Mouse (Mus musculus): Measurements from ENCODE around the gene Abhd12. TPM values are rescaled to one million over a fixed set of nuclear protein-coding genes. Genes with fewer than 3 reads are reported as not detected.
A peak's percentile ranks its signal among the peaks of the same experiment; 100 is the strongest.

Gene Abhd12
- polyA plus RNA-seq, 1 experiment from 2014 or later = 63.5 TPM

DNA sequence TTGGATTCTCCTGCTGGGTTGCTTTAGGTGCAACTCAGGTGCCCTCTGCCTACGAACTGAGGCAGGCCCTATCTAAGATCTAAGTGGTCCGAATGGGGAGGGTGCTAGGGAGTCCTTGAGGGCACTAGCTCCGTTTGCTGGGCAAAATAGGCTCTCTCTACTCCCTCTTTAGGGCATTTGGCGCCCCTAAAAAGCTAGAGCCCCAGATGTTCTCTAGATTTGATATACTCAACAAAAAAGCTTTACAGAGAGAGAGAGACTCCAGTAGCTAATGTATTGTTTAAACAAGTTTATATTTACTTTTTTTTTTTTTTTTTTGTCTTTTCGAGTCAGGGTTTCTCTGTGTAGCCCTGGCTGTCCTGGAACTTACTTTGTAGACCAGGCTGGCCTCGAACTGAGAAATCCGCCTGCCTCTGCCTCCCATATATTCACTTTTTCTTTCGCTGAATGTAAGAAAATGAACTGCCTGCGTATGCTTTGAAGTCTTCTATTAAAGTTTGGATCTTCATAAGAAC is 452 bp upstream of the Abhd12 start, which contains the start of gene Gins1:
Gins1 (plus strand) TSS at position 465 of the 515 bp plus-strand sequence.
- peak within 1 kb of the TSS; percentile 87 for H3K4me2 ChIP-seq
- ATAC-seq (replicated peaks; ENCODE audit: low FRiP score) = no peak
- no peaks in the 10 kb centered on the region for H3K9me3 ChIP-seq (replicated peaks)
- 41% methylated on average over 9 of the region's 9 CpGs for WGBS
- H3K27ac ChIP-seq = peak within 1 kb of the TSS; percentile 94
- peak within 1 kb of the TSS; percentile 85 for H3K9ac ChIP-seq
- peak within 1 kb of the TSS; percentile 80 for H3K4me3 ChIP-seq (replicated peaks)
- H3K27me3 ChIP-seq = no peaks in the 10 kb centered on the region
- peaks cover 22% of the 10 kb centered on the region for H3K4me1 ChIP-seq
- H3K36me3 ChIP-seq = peaks cover 6% of the 10 kb centered on the region; the same call in 1 of the 2 replicates

DNA sequence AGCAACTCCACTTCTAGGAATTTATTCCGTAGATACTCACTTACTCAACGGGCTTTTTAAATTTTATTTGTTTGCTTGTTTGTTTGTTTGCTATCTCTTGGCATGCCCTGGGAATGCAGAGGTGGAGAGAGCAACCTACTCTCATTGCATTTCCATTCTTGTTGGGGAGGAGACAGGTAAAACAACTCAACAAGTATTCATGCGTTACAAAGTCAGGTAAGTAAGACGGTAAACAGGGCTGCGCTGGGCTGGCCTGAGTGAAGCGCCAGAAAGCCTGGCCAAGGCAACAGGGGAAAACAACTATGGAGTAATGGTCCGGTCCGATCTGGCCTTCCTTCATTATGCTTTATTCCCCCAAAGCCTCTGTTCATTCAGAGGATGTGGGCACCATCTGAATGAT is 2.2 kb downstream of the Abhd12 start:
- H3K36me3 ChIP-seq = peaks cover 7% of the 10 kb centered on the region; the same call in 1 of the 2 replicates
- H3K9ac ChIP-seq = no peak overlapping the region
- H3K4me2 ChIP-seq = peak overlapping the region; percentile 10; the same call in 1 of the 2 replicates
- WGBS = 80% methylated on average over 8 of the region's 8 CpGs
- no peak overlapping the region for H3K4me3 ChIP-seq (replicated peaks)
- no peaks in the 10 kb centered on the region for H3K9me3 ChIP-seq (replicated peaks)
- H3K27me3 ChIP-seq = no peaks in the 10 kb centered on the region
- peaks cover 22% of the 10 kb centered on the region for H3K4me1 ChIP-seq
- H3K27ac ChIP-seq = no peak overlapping the region
- no peak for ATAC-seq (replicated peaks; ENCODE audit: low FRiP score)

DNA sequence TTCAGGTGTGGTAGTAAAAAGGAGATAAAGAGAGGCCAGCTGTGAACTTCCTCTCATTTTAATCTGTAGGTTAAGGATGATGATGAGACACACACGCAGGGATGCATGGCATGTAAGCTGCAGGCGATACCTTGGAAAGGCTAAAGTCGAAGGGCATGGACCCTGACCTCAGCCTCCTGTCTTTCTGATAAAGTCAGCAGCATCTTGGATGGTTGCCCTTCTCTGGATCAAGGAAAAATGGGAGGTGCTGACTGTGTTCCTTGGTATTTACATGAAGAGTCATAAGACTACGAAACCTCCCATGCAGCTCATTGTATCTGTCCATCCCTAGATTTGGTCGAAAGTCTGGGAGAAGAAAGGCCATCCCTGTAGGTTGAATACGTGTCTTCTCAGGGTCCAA is 4.2 kb downstream of the Abhd12 start:
- no peak for ATAC-seq (replicated peaks; ENCODE audit: low FRiP score)
- peaks cover 7% of the 10 kb centered on the region; the same call in 1 of the 2 replicates for H3K36me3 ChIP-seq
- H3K9me3 ChIP-seq (replicated peaks) = no peaks in the 10 kb centered on the region
- H3K4me3 ChIP-seq (replicated peaks) = no peak overlapping the region
- no peaks in the 10 kb centered on the region for H3K27me3 ChIP-seq
- H3K4me1 ChIP-seq = peaks cover 22% of the 10 kb centered on the region
- no peak overlapping the region for H3K4me2 ChIP-seq
- WGBS = 87% methylated on average over 6 of the region's 6 CpGs
- no peak overlapping the region for H3K9ac ChIP-seq
- H3K27ac ChIP-seq = no peak overlapping the region

GRCm38 (mm10) chr2:150895691-150896252 is 8.8 kb downstream of the Abhd12 start:
- H3K9me3 ChIP-seq (replicated peaks) = no peaks in the 10 kb centered on the region
- no peak overlapping the region for H3K4me3 ChIP-seq (replicated peaks)
- no peak overlapping the region for H3K9ac ChIP-seq
- no peaks in the 10 kb centered on the region for H3K27me3 ChIP-seq
- 74% methylated on average over 7 of the region's 7 CpGs for WGBS
- no peak overlapping the region for H3K27ac ChIP-seq
- H3K4me1 ChIP-seq = no peaks in the 10 kb centered on the region
- H3K36me3 ChIP-seq = peaks cover 7% of the 10 kb centered on the region; the same call in 1 of the 2 replicates
- ATAC-seq (replicated peaks; ENCODE audit: low FRiP score) = no peak
- no peak overlapping the region for H3K4me2 ChIP-seq

GRCm38 (mm10) chr2:150894617-150895267 is 9.8 kb downstream of the Abhd12 start:
- no peak overlapping the region for H3K27ac ChIP-seq
- no peaks in the 10 kb centered on the region for H3K4me1 ChIP-seq
- no peak overlapping the region for H3K4me3 ChIP-seq (replicated peaks)
- 84% methylated on average over 2 of the region's 2 CpGs for WGBS
- H3K9ac ChIP-seq = no peak overlapping the region
- H3K36me3 ChIP-seq = no peaks in the 10 kb centered on the region
- H3K4me2 ChIP-seq = no peak overlapping the region
- no peak for ATAC-seq (replicated peaks; ENCODE audit: low FRiP score)
- H3K9me3 ChIP-seq (replicated peaks) = no peaks in the 10 kb centered on the region
- H3K27me3 ChIP-seq = no peaks in the 10 kb centered on the region

GRCm38 (mm10) chr2:150887370-150887769 is 17.2 kb downstream of the Abhd12 start:
- Histone ChIP-seq H3K36me3 (no peaks in the 10 kb centered on the region), H3K4me1 (no peaks in the 10 kb centered on the region), H3K27ac (no peak overlapping the region), H3K27me3 (no peaks in the 10 kb centered on the region), H3K4me2 (no peak overlapping the region), H3K9me3 (replicated peaks) (no peaks in the 10 kb centered on the region), H3K9ac (no peak overlapping the region), H3K4me3 (replicated peaks) (no peak overlapping the region)
- no peak for ATAC-seq (replicated peaks; ENCODE audit: low FRiP score)
- WGBS = 88% methylated on average over 2 of the region's 2 CpGs

GRCm38 (mm10) chr2:150886315-150886714 is 18.2 kb downstream of the Abhd12 start:
- no peak overlapping the region for H3K4me3 ChIP-seq (replicated peaks)
- H3K4me2 ChIP-seq = no peak overlapping the region
- H3K27ac ChIP-seq = no peak overlapping the region
- no peak overlapping the region for H3K9ac ChIP-seq
- H3K9me3 ChIP-seq (replicated peaks) = no peaks in the 10 kb centered on the region
- no peaks in the 10 kb centered on the region for H3K27me3 ChIP-seq
- no peak for ATAC-seq (replicated peaks; ENCODE audit: low FRiP score)
- H3K36me3 ChIP-seq = no peaks in the 10 kb centered on the region
- H3K4me1 ChIP-seq = no peaks in the 10 kb centered on the region

DNA sequence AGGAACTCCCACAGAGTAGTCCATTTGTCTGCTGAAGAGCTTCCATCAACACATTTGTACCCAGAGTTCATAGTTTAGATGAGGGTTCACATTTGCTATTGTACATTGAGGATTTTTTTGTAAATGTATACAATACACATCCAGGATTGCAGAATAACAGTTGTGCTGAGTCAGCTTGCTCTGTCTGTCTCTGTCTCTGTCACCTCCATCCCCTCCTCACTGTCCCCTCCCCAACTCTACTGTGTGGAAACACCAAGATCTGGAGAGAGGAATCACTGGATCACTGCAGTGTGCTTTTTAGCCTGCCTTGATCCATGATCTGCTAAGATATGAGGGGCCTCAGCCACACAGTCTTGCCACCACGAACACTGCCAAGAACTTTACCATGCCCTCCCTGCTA is 18.7 kb downstream of the Abhd12 start:
- H3K27me3 ChIP-seq = no peaks in the 10 kb centered on the region
- no peak for ATAC-seq (replicated peaks; ENCODE audit: low FRiP score)
- WGBS = 86% methylated on average over 1 of the region's 1 CpGs

GRCm38 (mm10) chr2:150884779-150885110 is 19.8 kb downstream of the Abhd12 start:
- no peak overlapping the region for H3K4me3 ChIP-seq (replicated peaks)
- no peak overlapping the region for H3K9ac ChIP-seq
- WGBS = 90% methylated on average over 1 of the region's 1 CpGs
- ATAC-seq (replicated peaks; ENCODE audit: low FRiP score) = peak; percentile 55; the same call in 1 of the 2 replicates
- H3K4me1 ChIP-seq = no peaks in the 10 kb centered on the region
- H3K27me3 ChIP-seq = no peaks in the 10 kb centered on the region
- H3K9me3 ChIP-seq (replicated peaks) = no peaks in the 10 kb centered on the region
- H3K36me3 ChIP-seq = no peaks in the 10 kb centered on the region
- H3K27ac ChIP-seq = no peak overlapping the region
- H3K4me2 ChIP-seq = no peak overlapping the region

More for the DNA sequence above, 18.7 kb downstream of the Abhd12 start:
- Histone ChIP-seq H3K9ac (no peak overlapping the region), H3K4me3 (replicated peaks) (no peak overlapping the region), H3K36me3 (no peaks in the 10 kb centered on the region), H3K4me1 (no peaks in the 10 kb centered on the region), H3K4me2 (no peak overlapping the region), H3K27ac (no peak overlapping the region), H3K9me3 (replicated peaks) (no peaks in the 10 kb centered on the region)

- no peak overlapping the region for H3K27ac ChIP-seq
- ATAC-seq (replicated peaks; ENCODE audit: low FRiP score) = peak; percentile 43; the same call in 1 of the 2 replicates
Observed at GRCm38 (mm10) chr2:150884075-150884778, 20.3 kb downstream of the Abhd12 start.

DNA sequence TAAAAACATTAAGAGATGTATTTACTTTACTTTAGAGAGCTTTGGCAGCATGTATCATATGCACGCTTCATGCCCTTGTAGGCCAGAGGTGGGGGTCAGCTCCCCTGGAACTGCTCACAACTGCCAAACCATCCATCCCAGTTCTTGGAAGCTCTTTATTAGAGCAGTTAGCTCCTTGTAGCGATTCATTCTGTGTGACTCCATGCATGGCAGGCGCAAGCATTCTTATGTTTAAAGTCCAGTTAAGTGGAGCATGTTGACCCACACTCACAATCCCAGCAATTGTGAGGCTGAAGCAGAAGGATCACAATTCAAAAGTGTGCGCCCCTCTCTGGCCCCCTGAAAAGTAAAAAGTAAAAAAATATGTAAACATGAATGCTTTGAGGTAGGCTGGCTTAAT is 27.0 kb downstream of the Abhd12 start:
- Histone ChIP-seq H3K27ac (no peak overlapping the region), H3K36me3 (no peaks in the 10 kb centered on the region), H3K4me3 (replicated peaks) (no peak overlapping the region), H3K4me2 (no peak overlapping the region), H3K9me3 (replicated peaks) (no peaks in the 10 kb centered on the region), H3K4me1 (no peaks in the 10 kb centered on the region), H3K9ac (no peak overlapping the region), H3K27me3 (no peaks in the 10 kb centered on the region)
- WGBS = 72% methylated on average over 4 of the region's 4 CpGs
- 0 out of 2 replicates have a peak, but pooled peaks have one; percentile 52 for ATAC-seq (replicated peaks; ENCODE audit: low FRiP score)

More at GRCm38 (mm10) chr2:150884075-150884778, 20.3 kb downstream of the Abhd12 start:
- no peaks in the 10 kb centered on the region for H3K36me3 ChIP-seq
- no peak overlapping the region for H3K4me3 ChIP-seq (replicated peaks)
- no peaks in the 10 kb centered on the region for H3K9me3 ChIP-seq (replicated peaks)
- no peak overlapping the region for H3K9ac ChIP-seq
- no peaks in the 10 kb centered on the region for H3K27me3 ChIP-seq
- H3K4me1 ChIP-seq = no peaks in the 10 kb centered on the region
- no peak overlapping the region for H3K4me2 ChIP-seq
- 89% methylated on average over 8 of the region's 8 CpGs for WGBS

DNA sequence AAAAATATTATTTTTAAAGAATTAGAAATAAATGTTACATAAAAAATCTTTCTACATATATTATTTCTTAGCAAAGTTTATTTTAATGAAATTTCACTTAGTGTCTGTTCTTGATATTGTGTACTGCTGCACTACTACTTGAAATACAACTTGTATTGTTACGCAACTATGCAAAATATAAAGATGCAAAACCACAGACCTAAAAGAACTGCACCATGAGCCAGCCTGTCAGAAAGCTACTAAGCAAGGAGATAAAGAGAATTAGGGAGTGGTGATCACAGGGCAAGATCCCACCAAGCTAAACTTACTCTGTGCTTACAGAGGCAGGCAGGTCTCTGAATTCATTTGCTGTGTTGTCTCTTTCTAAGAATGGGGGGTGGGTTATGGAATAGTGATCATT is 29.3 kb downstream of the Abhd12 start:
- no peak for ATAC-seq (replicated peaks; ENCODE audit: low FRiP score)
- WGBS = 96% methylated on average over 1 of the region's 1 CpGs
- H3K4me2 ChIP-seq = no peak overlapping the region

More for the DNA sequence above, 29.3 kb downstream of the Abhd12 start:
- H3K36me3 ChIP-seq = no peaks in the 10 kb centered on the region
- H3K27ac ChIP-seq = no peak overlapping the region
- H3K4me1 ChIP-seq = no peaks in the 10 kb centered on the region
- no peaks in the 10 kb centered on the region for H3K27me3 ChIP-seq
- no peaks in the 10 kb centered on the region for H3K9me3 ChIP-seq (replicated peaks)
- no peak overlapping the region for H3K4me3 ChIP-seq (replicated peaks)
- no peak overlapping the region for H3K9ac ChIP-seq
